Mouse (Mus musculus) hindbrain, embryonic 14.5 days (tissue): ENCODE measurements around the gene Kntc1. TPM values are rescaled to one million over a fixed set of nuclear protein-coding genes. Genes with fewer than 3 reads are reported as not detected.
"Not testable (repeated sequence)": the region's sequence is repeated elsewhere in the genome, so short reads cannot be mapped to it uniquely, and the experiment has no call there.

ENCODE experiments used
- ATAC-seq: fragments of 200-750 bp; cut with Nextera tagmentation; 2 replicates; pipeline ENCODE4 v1.8.0; 2017; ENCODE audit warnings: moderate number of reproducible peaks, mild to moderate bottlenecking, moderate TSS enrichment, moderate library complexity; ENCODE audit not compliant: low FRiP score
- DNase-seq: peaks from one replicate; pipeline ENCODE4 v3.0.0-alpha.2; 2015; ENCODE audit warnings: low spot score
- H3K27ac ChIP-seq: fragments of 300-500 bp; sonication (generic); 2 replicates; pipeline ENCODE4 v1.5.1; 2014; ENCODE audit warnings: mild to moderate bottlenecking, moderate library complexity
- H3K27me3 ChIP-seq: fragments of 300-500 bp; sonication (generic); 2 replicates; pipeline ENCODE4 v1.6.1; 2014; ENCODE audit warnings: mild to moderate bottlenecking, low read length, mixed read lengths; ENCODE audit not compliant: control insufficient read depth, insufficient read depth
- H3K36me3 ChIP-seq: fragments of 300-500 bp; sonication (generic); replicated peaks from 2 replicates; pipeline ENCODE4 v1.6.1; 2014; ENCODE audit not compliant: control insufficient read depth, insufficient read depth
- H3K4me1 ChIP-seq: fragments of 300-500 bp; sonication (generic); replicated peaks from 2 replicates; pipeline ENCODE4 v1.6.1; 2014; ENCODE audit warnings: antibody characterized with exemption, low read length, mixed read lengths; ENCODE audit not compliant: control insufficient read depth, insufficient read depth
- H3K4me2 ChIP-seq: fragments of 300-500 bp; sonication (generic); replicated peaks from 2 replicates; pipeline ENCODE4 v1.6.1; 2014; ENCODE audit warnings: mild to moderate bottlenecking, moderate library complexity
- H3K4me3 ChIP-seq: fragments of 300-500 bp; sonication (generic); replicated peaks from 2 replicates; pipeline ENCODE4 v1.5.1; 2014; ENCODE audit warnings: mild to moderate bottlenecking, low read length
- H3K9ac ChIP-seq: fragments of 300-500 bp; sonication (generic); 2 replicates; pipeline ENCODE4 v1.6.1; 2014
- H3K9me3 ChIP-seq: fragments of 300-500 bp; sonication (generic); 2 replicates; pipeline ENCODE4 v1.6.1; 2016; ENCODE audit warnings: low read length; ENCODE audit not compliant: control insufficient read depth
- WGBS: fragments of 180-500 bp; shearing (Covaris S2); extraction: QIAGEN DNeasy Blood & Tissue Kit; methylation state at CpG from one replicate; pipeline ENCODE4 v1.1.7; 2014; 5-methylcytosine and 5-hydroxymethylcytosine counted together
- polyA plus RNA-seq: library from polyadenylated mRNA; unstranded; fragments of >200 nt; fragmentation: Nextera tagmentation; extraction: Ambion mirVana; gene quantifications from 2 replicates; pipeline ENCODE4 v1.2.1, GENCODE M21; 2014

Gene Kntc1
- 5.0 and 5.8 TPM in 2 replicates for polyA plus RNA-seq

DNA sequence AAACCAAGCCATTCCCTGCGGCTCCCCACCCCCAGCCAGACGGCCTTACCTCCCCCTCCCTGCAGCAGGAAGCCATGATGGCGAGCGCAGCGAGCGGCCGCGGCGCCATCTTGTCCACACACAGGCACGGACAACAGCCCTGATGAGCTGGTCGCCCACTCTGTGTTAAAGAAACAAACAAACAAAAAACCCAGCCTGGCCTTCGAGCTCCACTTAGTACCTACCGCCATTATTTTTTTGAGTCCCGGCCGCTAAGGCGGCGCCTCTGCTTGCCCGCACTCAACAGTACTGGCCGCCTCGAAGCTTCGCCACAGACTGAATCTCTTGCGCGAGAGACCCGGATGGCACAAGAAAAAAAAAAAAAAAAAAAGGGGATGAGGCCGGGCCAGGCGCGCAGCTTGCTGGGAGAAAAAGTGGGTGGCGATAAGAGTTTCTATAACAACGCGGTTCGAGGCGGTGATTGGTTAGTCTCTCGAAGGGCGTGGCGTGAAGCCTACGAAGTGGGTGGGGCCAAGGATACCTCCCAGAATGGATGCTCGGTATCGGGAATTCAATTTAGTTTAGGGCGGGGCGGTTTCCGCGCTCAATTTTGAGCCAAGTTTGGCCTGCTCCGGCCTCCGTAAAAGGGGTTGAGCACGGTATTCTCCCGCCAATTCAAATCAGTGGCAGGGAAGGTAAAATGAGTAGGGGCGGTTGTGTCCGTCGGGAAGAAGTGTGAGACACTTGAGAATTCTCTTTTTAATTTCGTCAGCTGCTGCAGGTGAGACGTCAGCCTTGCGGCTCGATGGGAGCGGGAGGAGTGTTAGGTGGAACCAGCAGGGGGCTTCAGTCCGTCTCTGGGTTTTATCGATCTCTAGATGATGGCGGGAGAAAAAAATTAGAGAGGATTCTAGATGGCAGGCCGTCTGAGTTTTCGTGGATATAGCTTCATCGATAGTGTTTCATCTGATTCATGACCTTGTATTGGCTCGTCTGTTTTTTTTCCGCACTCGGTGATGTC is at the start of gene Kntc1, which contains the start of gene Rsrc2:
Kntc1 (plus strand) TSS at position 652 of the 1,000 bp plus-strand sequence.
Rsrc2 (minus strand) TSS at position 350 of the 1,000 bp plus-strand sequence.
- peak; percentile 99 for ATAC-seq
- H3K27ac ChIP-seq = peak within 1 kb of the TSS; percentile 94

DNA sequence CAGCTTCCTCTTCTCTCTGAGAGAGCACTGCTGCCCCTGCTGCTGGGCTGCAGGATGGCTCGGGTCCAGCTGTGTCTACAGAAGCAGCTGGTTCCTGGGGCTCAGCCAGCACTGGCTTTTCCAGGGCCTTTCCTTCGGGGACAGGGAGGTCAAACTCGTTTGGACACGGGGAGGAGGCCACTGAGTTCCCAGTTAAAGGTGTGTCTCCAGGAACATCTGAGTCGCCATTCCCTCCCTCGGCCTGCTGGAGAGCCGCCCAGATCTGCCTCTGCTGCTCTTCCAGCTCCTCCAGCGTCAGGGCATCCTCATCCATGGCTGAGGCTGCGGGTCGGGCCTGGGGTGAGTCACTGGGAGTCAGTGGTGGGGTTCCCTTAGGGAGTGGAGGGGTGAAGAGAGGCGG is 48.9 kb upstream of the Kntc1 start:
- no peak overlapping the region for H3K27ac ChIP-seq
- 75% methylated on average over 11 of the region's 11 CpGs for WGBS
- H3K36me3 ChIP-seq = peaks cover 74% of the 10 kb centered on the region
- H3K4me1 ChIP-seq = no peaks in the 10 kb centered on the region
- H3K27me3 ChIP-seq = no peaks in the 10 kb centered on the region
- DNase-seq (no peak), ATAC-seq (no peak)
- H3K9me3 ChIP-seq = no peaks in the 10 kb centered on the region
- H3K9ac ChIP-seq = no peak overlapping the region
- H3K4me3 ChIP-seq = no peak overlapping the region
- H3K4me2 ChIP-seq = no peak overlapping the region

More for the DNA sequence above, at the start of gene Kntc1, which contains the start of gene Rsrc2:
- H3K4me2 ChIP-seq = peak within 1 kb of the TSS; percentile 84
- H3K4me3 ChIP-seq = peak within 1 kb of the TSS; percentile 72
- H3K36me3 ChIP-seq = peaks cover 11% of the 10 kb centered on the region
- H3K9ac ChIP-seq = peak within 1 kb of the TSS; percentile 64
- H3K27me3 ChIP-seq = no peaks in the 10 kb centered on the region
- peaks cover 27% of the 10 kb centered on the region for H3K4me1 ChIP-seq
- under 1% methylated on average over 63 of the region's 63 CpGs for WGBS
- H3K9me3 ChIP-seq = no peaks in the 10 kb centered on the region
- DNase-seq = peak; percentile 100

DNA sequence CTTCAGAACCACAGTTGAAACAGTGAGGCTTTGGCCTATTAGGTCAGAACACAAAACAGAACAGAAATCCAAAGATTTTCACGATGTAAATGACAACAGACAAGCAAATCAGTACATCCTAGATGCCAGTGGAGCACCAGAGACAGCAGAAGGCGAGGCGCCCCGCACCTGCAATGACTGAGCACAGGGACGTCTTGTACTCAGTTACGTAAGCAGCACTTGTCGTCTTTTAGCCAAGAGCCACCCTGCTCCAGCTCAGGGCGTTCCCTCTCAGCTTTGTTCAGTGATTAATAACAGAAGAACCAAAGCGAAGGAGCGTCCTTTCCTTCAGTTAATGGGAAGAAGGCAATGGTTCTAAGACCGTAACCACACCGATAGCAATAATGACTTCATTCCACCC is 40.9 kb upstream of the Kntc1 start:
- H3K27ac ChIP-seq = no peak overlapping the region
- H3K36me3 ChIP-seq = peaks cover 96% of the 10 kb centered on the region
- H3K9me3 ChIP-seq = no peaks in the 10 kb centered on the region
- 94% methylated on average over 12 of the region's 12 CpGs for WGBS
- ATAC-seq (no peak), DNase-seq (no peak)
- H3K27me3 ChIP-seq = no peaks in the 10 kb centered on the region
- H3K9ac ChIP-seq = no peak overlapping the region
- H3K4me3 ChIP-seq = no peak overlapping the region
- no peak overlapping the region for H3K4me2 ChIP-seq
- no peaks in the 10 kb centered on the region for H3K4me1 ChIP-seq

DNA sequence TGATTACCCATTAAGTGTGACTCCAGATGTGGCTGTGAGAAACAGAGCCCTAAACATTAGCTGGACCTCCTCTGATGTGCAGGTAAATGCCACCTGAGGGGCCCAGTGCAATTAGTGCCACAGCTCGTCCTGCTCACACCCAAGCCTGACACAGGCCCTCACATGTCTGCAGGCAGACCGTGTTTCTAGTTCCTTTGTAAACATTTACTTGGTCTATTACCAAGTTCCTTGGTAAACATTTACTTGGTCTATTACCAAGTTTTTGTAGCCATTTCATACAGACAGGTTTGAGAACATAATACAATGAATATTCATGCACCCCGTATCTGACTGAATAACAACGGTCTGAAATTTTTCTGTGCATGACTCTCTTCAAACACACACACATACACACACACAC is 39.9 kb upstream of the Kntc1 start:
- no peak for DNase-seq
- 93% methylated on average over 4 of the region's 4 CpGs for WGBS
- Histone ChIP-seq H3K9me3 (no peaks in the 10 kb centered on the region), H3K4me3 (no peak overlapping the region), H3K9ac (no peak overlapping the region), H3K36me3 (peaks cover 96% of the 10 kb centered on the region), H3K4me2 (no peak overlapping the region), H3K27ac (no peak overlapping the region), H3K4me1 (no peaks in the 10 kb centered on the region), H3K27me3 (no peaks in the 10 kb centered on the region)
- no peak for ATAC-seq

DNA sequence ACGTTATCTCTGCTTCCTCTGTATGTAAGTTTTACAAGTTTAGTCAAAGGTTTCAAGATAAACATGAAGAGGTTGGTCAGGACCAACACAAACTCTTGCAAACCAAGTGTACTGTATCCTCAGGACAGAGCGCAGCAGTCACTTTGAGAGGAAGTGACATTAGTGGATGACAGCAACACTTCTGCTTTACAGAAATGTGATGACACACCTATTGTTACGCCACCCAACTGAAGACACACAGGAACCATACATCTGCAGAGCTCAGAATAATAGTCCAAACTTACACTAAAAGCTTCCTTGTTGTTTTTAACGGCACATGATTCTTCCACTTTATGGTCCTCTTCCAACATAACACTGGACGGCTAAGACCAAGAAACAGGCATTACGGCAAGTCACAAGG is 35.7 kb upstream of the Kntc1 start:
- 95% methylated on average over 6 of the region's 6 CpGs for WGBS
- ATAC-seq (no peak), DNase-seq (no peak)
- Histone ChIP-seq H3K9me3 (no peaks in the 10 kb centered on the region), H3K36me3 (peaks cover 89% of the 10 kb centered on the region), H3K4me1 (peaks cover 4% of the 10 kb centered on the region), H3K27me3 (no peaks in the 10 kb centered on the region), H3K27ac (no peak overlapping the region), H3K9ac (no peak overlapping the region), H3K4me2 (no peak overlapping the region), H3K4me3 (no peak overlapping the region)

DNA sequence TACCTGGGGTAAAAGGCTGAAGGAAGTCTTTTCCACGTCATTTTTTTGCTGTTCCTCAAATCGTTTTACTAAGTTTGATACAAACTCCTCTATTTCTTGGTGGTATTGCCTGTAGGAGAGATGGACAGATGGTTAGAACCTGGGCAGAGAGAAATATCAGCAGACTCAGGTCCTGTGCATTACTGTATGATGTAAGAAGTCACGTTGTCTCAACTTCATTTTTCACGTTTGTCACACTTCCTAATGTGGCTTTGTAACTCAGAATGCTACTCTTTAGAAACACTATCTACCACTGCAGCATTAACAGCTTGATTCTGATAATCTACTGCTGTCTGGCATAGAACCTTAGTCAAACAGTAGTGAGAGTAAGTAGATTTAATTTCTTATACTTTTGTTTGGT is 34.9 kb upstream of the Kntc1 start:
- H3K36me3 ChIP-seq = peaks cover 81% of the 10 kb centered on the region
- ATAC-seq (no peak), DNase-seq (no peak)
- H3K27me3 ChIP-seq = no peaks in the 10 kb centered on the region
- H3K27ac ChIP-seq = no peak overlapping the region
- H3K4me2 ChIP-seq = no peak overlapping the region
- 93% methylated on average over 4 of the region's 4 CpGs for WGBS
- peaks cover 12% of the 10 kb centered on the region for H3K4me1 ChIP-seq
- H3K9ac ChIP-seq = no peak overlapping the region
- H3K4me3 ChIP-seq = no peak overlapping the region
- no peaks in the 10 kb centered on the region for H3K9me3 ChIP-seq

DNA sequence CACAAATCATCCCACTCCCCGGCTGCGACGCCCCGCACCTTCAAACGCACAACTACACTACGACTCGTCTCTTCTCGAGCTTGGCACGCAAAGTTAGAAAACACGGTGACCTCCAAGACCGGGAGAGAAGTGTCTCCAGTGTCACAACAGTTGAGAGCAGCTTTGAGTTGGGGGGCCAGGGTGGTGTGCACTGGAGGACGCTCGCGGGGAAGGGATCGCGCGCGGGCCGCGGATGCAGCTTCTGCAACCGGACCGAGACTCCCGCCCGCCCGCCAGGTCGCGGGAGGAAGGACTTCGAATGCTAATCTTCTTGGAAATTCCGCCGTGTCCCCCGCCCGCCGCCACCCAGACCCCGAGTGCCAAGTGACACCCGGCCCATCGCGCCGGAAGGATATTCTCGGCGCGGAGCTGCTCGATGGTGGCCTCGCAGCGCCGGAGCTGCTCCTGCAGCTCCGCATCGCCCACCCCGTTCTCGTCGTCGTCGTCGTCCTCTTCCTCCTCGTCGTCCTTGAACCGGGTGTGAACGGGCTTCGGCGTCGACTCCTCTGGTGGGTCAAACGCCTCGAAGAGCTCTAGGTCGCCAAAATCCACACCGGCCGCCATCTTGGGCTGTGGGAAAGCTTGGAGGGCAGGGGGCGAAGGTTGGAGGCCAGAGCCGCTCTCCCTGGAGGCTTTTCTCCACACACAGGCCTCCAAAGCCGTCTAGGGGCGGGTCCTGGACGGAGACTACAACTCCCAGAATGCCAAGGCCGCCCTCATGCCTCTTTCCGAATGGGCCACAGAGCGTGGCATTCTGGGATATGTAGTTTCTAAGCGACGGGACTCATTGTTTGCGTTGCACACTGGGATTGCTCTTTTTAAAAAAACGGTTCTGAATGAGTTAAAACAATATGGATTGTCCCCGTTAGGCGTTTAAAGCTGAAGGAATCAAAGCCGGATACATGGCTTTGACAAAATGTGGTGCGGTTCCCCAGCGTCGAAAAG is 28.9 kb upstream of the Kntc1 start, which contains the start of gene Zcchc8:
Zcchc8 (minus strand) TSS at position 773 of the 984 bp plus-strand sequence.
- Histone ChIP-seq H3K4me2 (peak within 1 kb of the TSS; percentile 80), H3K4me1 (peaks cover 16% of the 10 kb centered on the region), H3K27ac (peak within 1 kb of the TSS; percentile 85), H3K9ac (peak within 1 kb of the TSS; percentile 74), H3K4me3 (peak within 1 kb of the TSS; percentile 71), H3K27me3 (no peaks in the 10 kb centered on the region), H3K36me3 (peaks cover 23% of the 10 kb centered on the region), H3K9me3 (no peaks in the 10 kb centered on the region)
- DNase-seq (peak; percentile 98), ATAC-seq (peak; percentile 100)
- under 1% methylated on average over 83 of the region's 83 CpGs for WGBS

DNA sequence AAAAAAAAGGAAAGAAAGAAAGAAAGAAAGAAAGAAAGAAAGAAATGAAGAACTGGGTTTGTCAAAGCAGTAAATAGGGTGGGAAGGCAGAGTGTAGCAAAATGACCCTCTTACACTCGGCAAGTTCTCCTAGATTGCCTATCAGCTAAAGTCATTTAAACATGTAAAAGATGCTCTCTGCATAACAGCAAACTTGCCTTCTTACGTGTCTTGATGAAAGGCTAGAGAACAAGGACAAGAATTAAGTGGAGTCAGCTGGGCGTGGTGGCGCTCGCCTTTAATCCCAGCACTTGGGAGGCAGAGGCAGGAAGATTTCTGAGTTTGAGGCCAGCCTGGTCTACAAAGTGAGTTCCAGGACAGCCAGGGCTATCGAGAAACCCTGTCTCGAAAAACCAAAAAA is 25.7 kb upstream of the Kntc1 start:
- not testable (repeated sequence) for H3K9me3 ChIP-seq, DNase-seq, H3K9ac ChIP-seq, H3K4me2 ChIP-seq, ATAC-seq, H3K27me3 ChIP-seq, H3K4me3 ChIP-seq, H3K27ac ChIP-seq
- Histone ChIP-seq H3K4me1 (peaks cover 12% of the 10 kb centered on the region), H3K36me3 (peaks cover 16% of the 10 kb centered on the region)
- 90% methylated on average over 7 of the region's 7 CpGs for WGBS
